Mouse (Mus musculus): ENCODE data around the gene Ska3. TPM values are rescaled to one million over a fixed set of nuclear protein-coding genes. Genes with fewer than 3 reads are reported as not detected.
"Not testable (repeated sequence)": the region's sequence is repeated elsewhere in the genome, so short reads cannot be mapped to it uniquely, and the experiment has no call there.

The Ska3 gene
- polyA plus RNA-seq, 1 experiment: 3.8 TPM

- H3K36me3 ChIP-seq (ENCODE audit: control insufficient read depth, insufficient read depth): peaks cover 13% of the 10 kb centered on the region
- no peaks in the 10 kb centered on the region for H3K27me3 ChIP-seq (ENCODE audit: control insufficient read depth, insufficient read depth, insufficient read length)
- H3K4me2 ChIP-seq (ENCODE audit: low read depth): no peak overlapping the region
- H3K4me3 ChIP-seq: no peak overlapping the region
- no peak for TF ChIP-seq MAX (IDR thresholded peaks at IDR 0.05; ENCODE audit: low read depth)
- TF ChIP-seq E2F4 (IDR thresholded peaks at IDR 0.05; ENCODE audit: insufficient read depth): no peak
- no peak for TF ChIP-seq MYOD1 (IDR thresholded peaks at IDR 0.05; ENCODE audit: control insufficient read depth in 1 of 3, insufficient read length in 2 of 3, low read depth in 2 of 3)
- no peak for TF ChIP-seq USF1 (IDR thresholded peaks at IDR 0.05; ENCODE audit: low read depth)
- no peak for TF ChIP-seq TCF12 (IDR thresholded peaks at IDR 0.05; ENCODE audit: insufficient read depth, poor library complexity, severe bottlenecking)
- TF ChIP-seq SRF (IDR thresholded peaks at IDR 0.05; ENCODE audit: control insufficient read depth, insufficient read length, low read depth): no peak
- no peak for TF ChIP-seq REST (IDR thresholded peaks at IDR 0.05; ENCODE audit: insufficient read depth, insufficient read length)
- TF ChIP-seq MYOG (IDR thresholded peaks at IDR 0.05; ENCODE audit: control insufficient read depth in 1 of 3, insufficient read depth in 1 of 3, insufficient read length in 2 of 3, low read depth in 2 of 3): no peak
- no peak for TF ChIP-seq TCF3 (IDR thresholded peaks at IDR 0.05; ENCODE audit: insufficient read length, low read depth)
- no peak for TF ChIP-seq POLR2AphosphoS2 (IDR thresholded peaks at IDR 0.05; ENCODE audit: insufficient read length, low read depth)
- no peak for TF ChIP-seq POLR2A (IDR thresholded peaks at IDR 0.05; ENCODE audit: insufficient read length, low read depth)
- no peak for TF ChIP-seq CEBPB (IDR thresholded peaks at IDR 0.05; ENCODE audit: insufficient read depth, poor library complexity, severe bottlenecking)
- no peaks in the 10 kb centered on the region for H3K79me2 ChIP-seq (ENCODE audit: control insufficient read depth, insufficient read depth)
- no peak overlapping the region for H3ac ChIP-seq (ENCODE audit: control insufficient read depth, insufficient read length)
Measured at GRCm38 (mm10) chr14:57848646-57849045, 22.7 kb upstream of the Ska3 start.

DNA sequence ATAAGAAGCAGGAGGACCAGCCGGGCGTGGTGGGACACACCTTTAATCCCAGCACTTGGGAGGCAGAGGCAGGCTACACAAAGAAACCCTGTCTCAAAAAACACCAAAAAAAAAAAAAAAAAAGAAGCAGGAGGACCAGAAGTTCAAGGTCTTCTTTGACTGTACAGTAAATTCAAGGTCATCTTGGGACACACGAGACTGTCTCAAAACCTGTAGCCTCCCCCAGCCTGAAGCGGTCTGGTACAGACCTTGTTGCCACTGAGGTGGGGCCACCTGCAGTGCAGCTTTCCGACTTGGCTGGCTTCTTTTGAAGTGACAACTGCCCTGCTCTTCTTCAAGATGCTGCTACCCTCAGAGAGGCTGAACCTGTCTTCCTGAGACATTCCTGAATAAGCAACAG lies 22.1 kb upstream of the Ska3 start:
- H3ac ChIP-seq (ENCODE audit: control insufficient read depth, insufficient read length); H3K27me3 ChIP-seq (ENCODE audit: control insufficient read depth, insufficient read depth, insufficient read length); H3K4me3 ChIP-seq; H3K79me2 ChIP-seq (ENCODE audit: control insufficient read depth, insufficient read depth); H3K4me2 ChIP-seq (ENCODE audit: low read depth): not testable (repeated sequence)
- H3K36me3 ChIP-seq (ENCODE audit: control insufficient read depth, insufficient read depth): peaks cover 13% of the 10 kb centered on the region

DNA sequence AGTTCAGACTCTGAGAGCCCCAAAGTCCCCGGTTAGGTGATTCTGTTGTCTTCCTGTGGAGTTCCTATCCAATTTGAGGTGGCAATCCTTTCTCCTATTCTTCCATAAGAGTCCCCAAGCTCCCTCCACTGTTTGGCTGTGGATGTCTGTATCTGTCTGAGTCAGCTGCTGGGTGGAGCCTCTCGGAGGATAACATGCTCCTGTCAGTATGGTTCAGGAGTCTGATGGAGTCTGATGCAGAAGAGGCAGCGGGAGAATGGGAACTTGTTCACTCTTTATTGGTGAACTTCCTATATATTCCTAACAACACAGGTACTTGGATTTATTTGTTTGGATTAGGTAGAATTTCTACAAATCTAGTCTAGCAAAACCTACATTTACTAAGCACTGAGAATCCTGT lies 18.6 kb upstream of the Ska3 start:
- Histone ChIP-seq H3ac (ENCODE audit: control insufficient read depth, insufficient read length) (no peak overlapping the region), H3K79me2 (ENCODE audit: control insufficient read depth, insufficient read depth) (no peaks in the 10 kb centered on the region), H3K36me3 (ENCODE audit: control insufficient read depth, insufficient read depth) (peaks cover 20% of the 10 kb centered on the region), H3K4me3 (no peak overlapping the region), H3K4me2 (ENCODE audit: low read depth) (no peak overlapping the region), H3K27me3 (ENCODE audit: control insufficient read depth, insufficient read depth, insufficient read length) (no peaks in the 10 kb centered on the region)
- TF ChIP-seq CEBPB (IDR thresholded peaks at IDR 0.05; ENCODE audit: insufficient read depth, poor library complexity, severe bottlenecking) (no peak), REST (IDR thresholded peaks at IDR 0.05; ENCODE audit: insufficient read depth, insufficient read length) (no peak), MYOD1 (IDR thresholded peaks at IDR 0.05; ENCODE audit: control insufficient read depth in 1 of 3, insufficient read length in 2 of 3, low read depth in 2 of 3) (no peak), SRF (IDR thresholded peaks at IDR 0.05; ENCODE audit: control insufficient read depth, insufficient read length, low read depth) (no peak), MYOG (IDR thresholded peaks at IDR 0.05; ENCODE audit: control insufficient read depth in 1 of 3, insufficient read depth in 1 of 3, insufficient read length in 2 of 3, low read depth in 2 of 3) (no peak)

GRCm38 (mm10) chr14:57835157-57835556 lies 9.2 kb upstream of the Ska3 start:
- H3K36me3 ChIP-seq (ENCODE audit: control insufficient read depth, insufficient read depth): peaks cover 27% of the 10 kb centered on the region
- no peak overlapping the region for H3K4me2 ChIP-seq (ENCODE audit: low read depth)
- no peak overlapping the region for H3K4me3 ChIP-seq
- H3ac ChIP-seq (ENCODE audit: control insufficient read depth, insufficient read length): no peak overlapping the region
- no peaks in the 10 kb centered on the region for H3K79me2 ChIP-seq (ENCODE audit: control insufficient read depth, insufficient read depth)
- H3K27me3 ChIP-seq (ENCODE audit: control insufficient read depth, insufficient read depth, insufficient read length): no peaks in the 10 kb centered on the region
- TF ChIP-seq POLR2AphosphoS2 (IDR thresholded peaks at IDR 0.05; ENCODE audit: insufficient read length, low read depth) (no peak), MYOD1 (IDR thresholded peaks at IDR 0.05; ENCODE audit: control insufficient read depth in 1 of 3, insufficient read length in 2 of 3, low read depth in 2 of 3) (no peak)

DNA sequence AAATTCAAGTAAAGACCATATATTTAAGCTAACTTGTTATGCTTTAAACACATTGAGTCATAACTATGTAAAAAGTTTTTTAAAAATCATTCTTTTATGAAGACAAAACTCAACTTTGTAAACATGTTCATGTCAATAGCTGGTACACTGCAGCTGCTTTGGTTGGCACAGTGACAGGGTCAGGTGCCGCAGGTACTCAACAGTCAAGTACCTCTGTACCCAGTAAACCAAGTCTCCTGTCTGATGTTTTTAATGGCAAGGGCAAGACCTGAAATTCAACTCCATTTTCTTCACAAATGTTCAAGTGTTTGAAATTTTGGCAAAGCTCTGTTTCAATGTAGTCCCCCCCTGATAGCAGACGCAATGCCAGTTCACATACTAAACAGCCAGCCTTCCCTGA lies 7.5 kb upstream of the Ska3 start:
- Histone ChIP-seq H3K4me3 (no peak overlapping the region), H3K79me2 (ENCODE audit: control insufficient read depth, insufficient read depth) (no peaks in the 10 kb centered on the region), H3K27me3 (ENCODE audit: control insufficient read depth, insufficient read depth, insufficient read length) (no peaks in the 10 kb centered on the region), H3K36me3 (ENCODE audit: control insufficient read depth, insufficient read depth) (peaks cover 26% of the 10 kb centered on the region), H3ac (ENCODE audit: control insufficient read depth, insufficient read length) (no peak overlapping the region), H3K4me2 (ENCODE audit: low read depth) (no peak overlapping the region)
- no peak for TF ChIP-seq TCF3 (IDR thresholded peaks at IDR 0.05; ENCODE audit: insufficient read length, low read depth)
- TF ChIP-seq POLR2AphosphoS2 (IDR thresholded peaks at IDR 0.05; ENCODE audit: insufficient read length, low read depth): no peak
- TF ChIP-seq REST (IDR thresholded peaks at IDR 0.05; ENCODE audit: insufficient read depth, insufficient read length): no peak
- no peak for TF ChIP-seq POLR2A (IDR thresholded peaks at IDR 0.05; ENCODE audit: insufficient read length, low read depth)
- no peak for TF ChIP-seq USF1 (IDR thresholded peaks at IDR 0.05; ENCODE audit: low read depth)
- no peak for TF ChIP-seq SRF (IDR thresholded peaks at IDR 0.05; ENCODE audit: control insufficient read depth, insufficient read length, low read depth)
- TF ChIP-seq CEBPB (IDR thresholded peaks at IDR 0.05; ENCODE audit: insufficient read depth, poor library complexity, severe bottlenecking): no peak
- TF ChIP-seq MAX (IDR thresholded peaks at IDR 0.05; ENCODE audit: low read depth): no peak
- no peak for TF ChIP-seq TCF12 (IDR thresholded peaks at IDR 0.05; ENCODE audit: insufficient read depth, poor library complexity, severe bottlenecking)
- no peak for TF ChIP-seq E2F4 (IDR thresholded peaks at IDR 0.05; ENCODE audit: insufficient read depth)
- no peak for TF ChIP-seq MYOD1 (IDR thresholded peaks at IDR 0.05; ENCODE audit: control insufficient read depth in 1 of 3, insufficient read length in 2 of 3, low read depth in 2 of 3)
- no peak for TF ChIP-seq MYOG (IDR thresholded peaks at IDR 0.05; ENCODE audit: control insufficient read depth in 1 of 3, insufficient read depth in 1 of 3, insufficient read length in 2 of 3, low read depth in 2 of 3)
